Mouse (Mus musculus): ENCODE results near the gene Khsrp.
"Not testable (repeated sequence)": the region's sequence is repeated elsewhere in the genome, so short reads cannot be mapped to it uniquely, and the experiment has no call there.

Khsrp gene

DNA sequence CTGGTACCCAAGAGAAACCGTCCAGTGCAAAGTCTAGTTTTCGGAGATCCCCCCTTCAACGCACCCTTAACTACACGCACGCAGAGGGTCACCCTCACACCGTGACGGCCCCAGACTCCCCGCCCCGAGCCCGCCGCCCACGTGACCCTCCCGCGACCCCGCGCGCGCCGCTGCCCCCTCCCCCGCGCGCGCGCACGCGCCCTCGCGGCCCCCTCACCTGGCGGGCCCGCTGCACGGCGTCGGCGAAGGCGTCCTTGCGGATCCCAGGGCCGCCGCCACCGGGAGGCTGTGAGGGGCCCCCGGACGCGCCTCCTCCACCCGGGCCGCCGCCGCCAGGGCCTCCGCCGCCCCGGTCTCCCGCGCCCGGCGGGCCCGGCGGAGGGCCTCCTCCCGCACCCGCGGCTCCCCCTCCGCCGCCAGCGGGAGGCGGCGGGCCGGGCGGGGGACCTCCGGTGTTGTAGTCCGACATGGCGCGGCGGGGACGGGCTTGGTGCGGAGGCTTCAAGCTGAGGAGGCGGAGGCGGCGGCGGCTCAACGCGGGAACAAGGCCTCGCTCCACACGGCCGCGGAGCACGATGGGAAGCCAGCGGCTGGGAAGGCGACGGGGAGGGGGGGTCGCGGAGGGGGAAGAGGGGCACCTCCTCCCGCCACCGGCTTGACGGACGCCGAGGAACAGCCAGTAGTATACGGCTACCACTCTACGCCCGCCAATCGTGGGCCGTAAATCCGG is at the start of gene Khsrp:
TSS of gene Khsrp (minus strand) at position 592 of the 730 bp plus-strand sequence.
- DNase-seq = peak; percentile 76

DNA sequence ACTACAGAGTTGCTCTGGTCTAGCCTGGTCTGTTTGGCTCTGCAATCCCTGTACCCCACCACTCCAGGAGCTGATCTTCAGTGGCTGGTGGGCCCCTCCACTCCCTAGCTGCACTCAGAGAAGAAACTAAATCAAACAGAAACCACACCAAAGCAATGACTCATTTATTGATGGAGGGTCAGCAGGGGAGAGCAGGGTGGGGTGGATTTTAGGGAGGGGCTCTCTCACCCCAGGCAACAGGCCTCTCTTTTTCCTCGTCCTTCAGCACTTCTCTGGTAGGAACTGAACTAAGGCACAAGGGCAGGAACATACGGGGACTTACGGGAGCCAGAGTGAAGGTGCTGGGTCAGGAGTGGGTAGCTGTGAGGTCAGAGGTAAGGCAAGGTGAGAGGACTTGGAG is 48.6 kb upstream of the Khsrp start:
- DNase-seq = no peak

DNA sequence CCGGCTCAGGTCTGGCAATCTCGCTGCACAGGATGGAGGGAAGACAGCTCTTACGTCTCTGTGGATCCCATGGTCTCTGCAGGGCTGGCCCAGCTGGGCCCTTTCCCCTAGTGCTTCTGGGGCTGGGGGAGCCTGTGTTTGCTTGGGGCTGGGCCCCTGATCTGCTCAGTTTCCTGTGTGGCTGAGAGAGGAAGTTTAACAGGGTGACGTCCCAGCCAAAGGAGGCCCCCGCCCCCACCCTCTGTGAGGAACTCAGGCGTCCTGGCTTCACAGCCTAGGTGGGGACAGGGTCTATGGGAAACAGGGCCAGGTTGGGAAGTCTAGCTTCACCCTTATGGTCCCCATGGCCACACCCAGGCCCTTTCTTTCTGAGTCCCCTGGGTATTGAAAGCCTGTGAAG is 47.0 kb upstream of the Khsrp start, which contains the start of gene Dennd1c:
TSS of gene Dennd1c (minus strand) at position 179 of the 400 bp plus-strand sequence.
- DNase-seq = no peak

DNA sequence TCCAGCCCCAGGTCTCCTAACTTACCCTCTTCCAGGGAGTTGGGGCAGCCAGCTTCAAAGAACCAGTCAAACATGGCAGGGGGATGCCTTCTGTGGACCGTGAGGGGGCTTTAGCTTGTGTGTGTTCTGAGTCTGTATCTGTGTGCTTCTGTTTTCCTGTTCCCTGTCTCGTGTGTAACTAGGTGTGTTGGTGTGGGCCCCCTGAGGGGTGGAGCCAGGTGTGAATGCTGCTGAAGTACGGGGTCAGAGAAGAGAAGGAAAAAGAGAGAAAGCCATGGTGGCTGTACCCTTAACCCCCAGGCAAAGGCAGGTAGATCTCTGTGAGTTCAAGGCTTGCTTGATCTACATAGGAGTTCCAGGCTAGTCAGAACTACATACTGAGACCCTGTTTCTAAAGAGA is 45.6 kb upstream of the Khsrp start:
- no peak for DNase-seq

DNA sequence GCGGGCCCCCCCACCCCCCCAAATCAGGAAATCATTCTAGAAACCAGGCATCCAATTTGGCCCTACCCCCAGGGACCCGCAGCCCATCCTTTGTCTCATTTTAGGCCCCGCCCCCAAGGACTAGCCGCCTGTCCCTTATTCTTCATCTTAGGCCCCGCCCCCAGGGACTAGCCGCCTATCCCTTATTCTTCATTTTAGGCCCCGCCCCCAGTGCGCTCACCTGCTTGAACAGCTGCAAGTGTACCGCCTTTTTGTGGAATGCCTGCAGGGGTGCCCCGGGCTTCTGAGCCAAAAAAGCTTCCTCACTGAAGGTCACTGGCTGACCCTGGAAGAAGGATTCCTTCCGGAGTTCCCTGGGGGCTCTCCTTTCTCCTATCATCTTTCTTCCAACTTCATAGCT is 39.4 kb upstream of the Khsrp start:
- peak; percentile 84 for DNase-seq

DNA sequence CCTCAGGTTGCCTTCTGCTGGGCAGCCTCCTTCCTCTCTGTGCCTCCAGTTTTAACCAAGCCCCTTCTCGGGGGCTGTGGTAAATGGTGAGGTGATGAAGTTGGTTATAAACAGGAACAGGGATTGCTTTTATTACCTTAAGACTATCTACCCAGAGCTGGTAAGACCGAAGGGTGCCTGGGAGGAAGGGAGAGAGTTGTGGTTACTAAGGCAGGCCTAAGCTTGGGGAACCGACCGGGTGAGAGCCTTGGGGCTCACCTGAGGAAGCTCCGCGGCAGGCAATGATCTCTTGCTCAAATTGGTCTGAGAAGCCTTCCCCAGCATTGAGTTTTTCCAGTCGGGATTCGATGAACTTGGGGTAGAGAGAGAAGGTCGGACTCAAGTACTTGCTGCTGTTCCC is 39.0 kb upstream of the Khsrp start:
- no peak for DNase-seq

DNA sequence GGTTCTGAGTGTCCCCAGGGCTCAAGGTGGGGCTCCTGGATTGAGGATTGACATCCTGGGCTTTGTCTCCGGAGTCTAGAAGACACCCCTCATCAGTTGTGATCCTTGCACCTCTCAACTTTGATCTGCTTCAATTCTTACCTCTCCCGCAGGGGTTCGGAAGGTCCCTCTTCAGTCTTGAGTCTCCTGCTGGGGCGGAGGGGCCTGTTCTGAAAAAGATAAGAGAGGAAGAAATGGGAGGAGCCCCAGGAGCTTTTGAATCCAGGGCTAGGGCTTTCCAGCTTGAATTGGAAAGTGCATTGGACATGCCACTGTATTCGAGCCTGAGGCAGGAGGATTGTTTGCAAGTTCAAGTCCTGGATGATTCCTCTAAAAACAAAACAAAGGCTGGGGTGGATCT is 35.6 kb upstream of the Khsrp start:
- DNase-seq = no peak

DNA sequence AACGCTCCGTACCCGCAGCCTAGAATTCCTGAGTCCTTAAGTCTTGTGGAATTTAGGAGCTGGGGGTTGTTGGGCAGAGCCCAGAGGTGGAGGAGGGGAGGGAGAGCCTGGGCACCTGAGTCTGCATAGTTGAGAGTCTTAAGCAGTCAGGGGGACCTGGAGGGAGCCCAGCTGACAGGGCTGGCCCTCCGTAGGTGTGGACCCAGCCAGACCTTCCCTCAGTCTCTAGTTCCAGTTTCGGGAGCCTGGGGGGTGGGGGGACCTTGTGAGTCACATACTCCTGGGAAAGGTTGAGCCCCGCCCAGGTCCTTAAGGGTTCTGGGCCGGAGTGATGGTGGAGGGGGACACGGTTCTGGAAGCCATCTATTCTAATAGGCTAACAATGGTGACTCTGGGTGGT is 31.7 kb upstream of the Khsrp start:
- no peak for DNase-seq

DNA sequence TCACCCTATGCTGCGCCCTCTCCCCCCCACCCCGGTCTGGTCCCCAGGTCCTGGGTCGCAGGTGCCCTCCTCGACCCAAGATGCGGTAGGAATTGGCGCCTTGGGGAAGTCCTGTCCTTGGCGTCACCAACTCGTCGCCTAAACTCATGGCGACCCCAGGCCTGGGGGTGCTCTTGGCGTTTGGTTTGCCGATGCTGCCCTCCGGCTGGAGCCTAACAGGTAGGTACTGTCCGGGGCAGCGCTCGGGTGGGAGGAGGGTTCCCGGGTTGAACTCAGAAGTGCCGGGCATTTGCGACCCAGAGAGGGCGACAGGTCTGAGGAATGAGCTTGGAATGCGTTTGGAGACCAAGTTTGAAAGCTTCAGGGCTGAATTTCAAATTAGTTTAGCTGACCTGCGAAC is 31.2 kb upstream of the Khsrp start:
- no peak for DNase-seq

DNA sequence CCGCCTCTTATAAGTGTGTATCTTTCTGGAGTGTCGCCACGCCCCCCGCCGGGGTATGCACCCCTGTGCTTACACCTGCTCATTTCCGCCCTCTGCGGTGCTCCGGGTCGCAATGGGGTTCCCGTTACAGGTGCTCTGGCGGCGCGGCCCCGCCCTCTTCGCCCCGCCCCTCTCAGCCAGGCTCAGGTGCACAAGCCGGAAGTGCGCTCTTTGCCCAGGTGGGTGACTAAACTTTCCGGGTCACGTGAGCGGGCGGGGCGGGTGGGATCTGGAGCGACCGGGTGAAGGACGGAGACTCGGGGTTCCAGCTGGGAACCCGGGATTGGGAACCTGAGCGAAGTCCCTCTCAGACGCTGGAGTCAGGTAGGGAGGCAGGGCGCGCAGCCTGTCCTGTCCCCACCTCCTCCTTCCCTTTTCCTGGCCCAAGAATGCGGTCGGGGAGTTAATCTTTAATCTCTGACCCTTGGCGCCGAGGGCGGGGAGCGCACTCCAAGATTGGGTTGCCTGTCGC is 30.7 kb upstream of the Khsrp start:
- no peak for DNase-seq

DNA sequence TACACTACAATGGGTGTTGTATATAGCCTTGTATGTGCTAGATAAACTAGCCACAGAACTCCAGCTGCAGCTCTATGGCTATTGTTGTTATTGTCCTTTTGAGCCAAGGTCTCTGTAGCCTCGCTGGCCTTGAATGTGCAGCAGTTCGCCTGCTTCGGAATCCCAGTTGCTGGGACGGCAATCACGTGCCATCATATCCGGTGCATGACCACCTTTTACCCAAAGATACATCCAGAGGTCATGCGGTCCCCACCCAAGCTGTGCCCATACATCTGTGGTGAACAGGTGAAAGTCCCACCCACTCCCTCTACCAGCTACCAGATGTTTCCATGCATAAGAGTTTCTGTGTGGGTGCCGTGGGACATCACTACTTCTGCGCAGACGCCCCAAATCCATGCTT is 29.7 kb upstream of the Khsrp start:
- DNase-seq = no peak

DNA sequence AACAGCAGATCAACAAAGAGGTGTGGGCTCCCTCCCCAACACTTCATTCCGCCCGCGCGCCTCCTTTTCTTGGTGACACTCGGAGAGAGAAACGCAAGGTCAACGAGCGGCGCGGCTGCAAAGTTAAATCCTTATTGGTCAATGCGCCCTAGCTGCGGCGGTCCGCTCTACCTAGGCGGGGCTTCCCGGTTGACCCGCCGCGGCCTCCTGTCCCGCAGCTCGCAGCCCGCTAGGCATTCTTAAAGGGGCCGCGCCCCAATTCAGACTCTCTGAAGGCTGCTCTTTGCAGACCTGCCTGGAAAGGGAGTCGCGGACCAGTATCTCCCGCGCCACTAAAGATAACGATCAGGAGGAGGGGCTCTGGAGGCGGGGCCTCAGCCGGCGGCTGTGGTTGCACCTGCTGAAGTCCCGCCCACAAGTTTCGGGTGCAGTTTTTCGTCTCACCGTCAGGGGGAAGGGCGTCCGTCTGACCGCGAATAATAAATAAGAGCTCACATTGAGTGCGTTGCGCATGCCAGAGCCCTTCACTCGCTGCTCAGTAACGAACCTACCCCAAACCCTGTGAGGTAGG is 29.0 kb upstream of the Khsrp start:
- DNase-seq = peak; percentile 98

DNA sequence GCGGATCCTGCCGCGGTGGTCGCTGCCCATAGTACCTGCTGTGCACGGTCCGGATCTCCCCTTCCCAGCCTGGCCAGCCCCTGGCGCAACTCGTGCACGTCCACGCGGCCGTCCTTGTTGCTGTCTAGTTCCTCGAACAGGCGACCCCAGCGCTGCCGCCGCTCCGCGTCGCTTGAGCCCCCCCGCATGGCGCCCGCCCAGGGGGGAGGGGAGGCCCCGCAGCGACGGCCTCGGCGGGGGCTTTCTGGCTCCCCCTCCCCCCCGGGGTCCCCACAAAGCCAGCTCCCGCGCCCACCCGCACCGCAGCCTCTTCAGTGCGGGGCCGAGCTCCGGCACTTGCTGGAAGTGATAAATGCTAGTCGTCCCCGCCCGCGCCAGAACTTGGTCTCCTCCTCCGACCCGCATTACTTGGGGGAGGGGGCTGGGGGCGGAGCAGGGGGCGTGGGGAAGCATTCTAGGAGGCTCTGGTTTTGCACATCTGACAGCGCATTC is 28.2 kb upstream of the Khsrp start, which contains the start of gene Slc25a23:
TSS of gene Slc25a23 (minus strand) at position 378 of the 492 bp plus-strand sequence.
- DNase-seq = peak; percentile 91

DNA sequence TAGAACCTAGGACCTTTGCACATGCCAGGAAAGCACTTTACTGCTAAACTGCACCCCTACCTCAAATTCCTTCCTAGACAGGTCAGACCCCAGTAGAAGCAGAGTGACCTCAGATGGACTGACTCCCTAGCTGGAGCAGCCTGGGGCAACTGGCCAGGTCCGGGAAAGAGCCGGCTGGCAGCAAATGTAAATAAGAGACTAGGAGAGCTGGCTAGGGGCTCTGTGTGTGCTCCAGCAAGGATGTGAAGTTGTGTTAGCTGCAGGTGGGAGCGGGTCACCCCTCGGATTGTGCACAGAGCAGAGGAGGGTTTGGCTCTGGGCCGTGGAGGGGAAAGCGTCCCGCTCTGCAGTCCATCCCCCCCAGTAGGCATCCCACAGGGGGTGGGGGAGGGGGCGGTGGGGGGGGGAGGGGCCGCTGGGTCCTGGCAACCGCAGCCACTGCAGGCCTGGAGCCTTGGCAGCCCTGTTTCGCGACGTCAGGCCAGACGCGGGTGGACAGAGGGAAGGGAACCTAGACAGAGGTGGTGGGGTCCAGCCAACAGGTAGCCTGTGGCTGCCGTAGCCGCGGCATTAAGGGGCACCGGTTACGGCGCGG is 27.7 kb upstream of the Khsrp start, which contains the start of gene Crb3:
TSS of gene Crb3 (plus strand) at position 215 of the 595 bp plus-strand sequence.
- DNase-seq = no peak

DNA sequence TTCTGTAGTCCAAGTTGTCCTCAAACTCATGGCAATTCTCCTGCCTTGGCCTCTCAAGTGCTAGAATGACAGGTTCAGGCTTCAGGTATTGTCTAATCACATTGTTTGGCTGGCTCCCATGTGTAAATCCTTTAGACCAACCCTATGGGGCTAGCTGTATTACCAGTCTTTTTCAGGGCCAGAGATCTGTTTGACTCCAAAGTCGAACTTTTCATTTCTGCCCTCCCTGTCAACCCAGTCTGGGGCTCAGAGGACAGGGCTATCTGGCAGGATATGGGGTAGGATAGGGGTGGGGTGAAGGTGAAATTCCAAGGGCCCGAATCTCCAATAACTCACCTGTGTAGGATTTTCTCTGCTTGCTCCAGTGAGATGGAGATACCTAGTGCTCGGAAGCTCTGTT is 24.9 kb upstream of the Khsrp start:
- no peak for DNase-seq

DNA sequence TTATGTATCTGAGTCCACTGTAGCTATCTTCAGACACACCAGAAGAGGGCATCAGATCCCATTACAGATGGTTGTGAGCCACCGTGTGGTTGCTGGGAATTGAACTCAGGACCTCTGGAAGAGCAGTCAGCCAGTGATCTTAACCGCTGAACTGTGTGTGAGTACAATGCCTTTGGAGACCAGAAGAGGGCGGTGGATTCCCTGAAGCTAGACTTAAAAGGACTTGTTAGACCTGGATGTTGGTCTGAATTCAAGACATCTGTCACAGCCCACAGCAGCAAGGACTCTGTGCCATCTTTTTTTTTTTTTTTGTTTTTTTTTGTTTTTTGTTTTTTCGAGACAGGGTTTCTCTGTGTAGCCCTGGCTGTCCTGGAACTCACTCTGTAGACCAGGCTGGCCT is 20.4 kb upstream of the Khsrp start:
- not testable (repeated sequence) for DNase-seq

DNA sequence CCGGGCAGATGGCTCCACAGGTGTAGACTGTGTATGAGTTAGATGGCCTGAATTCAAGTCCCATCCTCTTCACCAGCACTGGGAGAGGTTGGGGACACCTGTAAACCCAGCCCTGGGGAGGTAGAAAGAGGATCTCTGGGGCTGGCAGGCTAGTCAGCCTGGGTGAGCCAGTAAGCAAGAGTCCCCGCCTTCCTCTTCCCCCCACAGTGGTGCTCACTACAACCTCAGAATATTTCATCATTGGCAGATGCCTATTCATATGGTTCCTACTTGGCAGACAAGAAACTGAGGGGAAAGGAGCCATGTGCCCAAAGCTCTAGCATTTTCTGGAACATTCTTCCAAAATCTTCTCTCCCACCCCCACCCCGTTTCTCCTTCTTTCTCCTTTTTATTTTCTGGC is 17.5 kb upstream of the Khsrp start:
- DNase-seq = no peak

DNA sequence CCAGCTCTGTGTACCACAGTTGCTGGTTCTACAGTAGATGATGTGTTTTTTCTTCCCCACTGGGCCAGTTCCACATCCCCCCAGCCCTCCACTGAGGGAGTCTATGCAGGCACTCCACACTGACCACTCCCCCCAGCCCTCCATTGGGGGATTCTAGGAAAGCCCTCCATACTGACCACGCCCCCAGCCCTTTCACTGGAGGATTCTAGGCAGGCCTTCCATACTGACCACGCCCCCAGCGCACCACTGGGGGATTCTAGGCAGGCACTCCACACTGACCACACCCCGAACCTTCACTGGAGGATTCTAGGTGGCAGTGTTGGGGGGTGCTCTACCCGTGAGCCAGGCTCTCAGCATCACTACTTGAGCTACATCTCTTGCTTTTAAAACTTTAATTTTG is 16.1 kb upstream of the Khsrp start:
- peak; percentile 49 for DNase-seq

DNA sequence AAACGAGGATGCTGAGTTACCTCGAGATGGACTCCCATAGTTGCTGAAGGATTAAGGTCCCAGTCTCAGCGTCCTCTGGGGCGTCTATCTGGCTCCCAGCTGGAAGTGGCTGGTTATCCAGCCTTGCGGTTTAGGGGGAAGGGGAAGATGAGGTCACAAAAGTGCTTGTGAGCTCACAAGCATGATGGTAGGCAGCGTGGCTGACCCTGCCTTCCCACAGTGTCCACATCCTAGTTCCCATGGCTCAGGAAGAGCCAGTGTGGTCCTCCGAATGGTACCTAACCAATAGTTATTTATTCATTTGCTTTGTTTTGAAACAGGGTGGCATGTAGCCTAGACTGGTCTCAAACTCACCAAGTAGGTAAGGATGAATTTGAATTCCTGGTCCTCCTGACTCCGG is 10.2 kb upstream of the Khsrp start, which contains the start of gene Slc25a41:
TSS of gene Slc25a41 (minus strand) at position 101 of the 400 bp plus-strand sequence.
- DNase-seq = no peak

DNA sequence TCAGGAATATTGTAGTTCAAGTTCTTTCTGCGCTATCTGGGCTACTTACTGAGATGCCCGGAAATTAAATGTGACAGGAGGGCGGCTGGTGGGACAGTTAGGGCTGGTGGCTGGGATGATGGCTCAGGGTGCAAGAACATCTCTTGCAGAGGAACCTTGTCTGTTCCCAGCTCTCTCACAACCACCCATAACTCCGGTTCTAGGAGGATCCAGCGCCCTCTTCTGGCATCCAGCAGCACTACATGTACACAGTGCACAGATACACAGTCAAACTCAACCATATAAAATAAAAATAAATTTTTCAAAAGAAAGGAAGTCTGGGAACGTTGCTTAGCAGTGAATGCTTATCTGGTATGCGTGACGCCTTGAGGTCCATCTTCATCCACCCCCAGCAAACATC is 7.7 kb upstream of the Khsrp start:
- no peak for DNase-seq

DNA sequence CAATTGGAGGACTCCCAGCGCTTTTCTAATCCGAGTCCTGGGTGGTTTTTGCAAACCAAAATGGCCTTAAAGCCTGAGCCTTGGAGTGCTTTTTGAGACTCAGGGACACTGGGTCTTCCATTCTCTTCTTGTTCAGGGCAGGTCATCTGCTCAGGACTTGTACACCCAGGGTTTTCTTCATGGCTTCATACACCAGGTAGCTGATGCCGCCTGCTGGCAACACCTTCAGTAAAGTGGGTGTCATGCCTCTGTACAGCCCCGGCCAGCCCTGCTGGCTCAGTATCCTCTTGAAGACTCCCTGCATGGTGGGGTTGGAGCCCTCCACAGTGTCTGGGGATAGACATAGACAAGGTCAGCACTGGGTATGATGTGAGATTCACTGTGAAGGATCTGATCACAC is 1.5 kb upstream of the Khsrp start:
- no peak for DNase-seq

DNA sequence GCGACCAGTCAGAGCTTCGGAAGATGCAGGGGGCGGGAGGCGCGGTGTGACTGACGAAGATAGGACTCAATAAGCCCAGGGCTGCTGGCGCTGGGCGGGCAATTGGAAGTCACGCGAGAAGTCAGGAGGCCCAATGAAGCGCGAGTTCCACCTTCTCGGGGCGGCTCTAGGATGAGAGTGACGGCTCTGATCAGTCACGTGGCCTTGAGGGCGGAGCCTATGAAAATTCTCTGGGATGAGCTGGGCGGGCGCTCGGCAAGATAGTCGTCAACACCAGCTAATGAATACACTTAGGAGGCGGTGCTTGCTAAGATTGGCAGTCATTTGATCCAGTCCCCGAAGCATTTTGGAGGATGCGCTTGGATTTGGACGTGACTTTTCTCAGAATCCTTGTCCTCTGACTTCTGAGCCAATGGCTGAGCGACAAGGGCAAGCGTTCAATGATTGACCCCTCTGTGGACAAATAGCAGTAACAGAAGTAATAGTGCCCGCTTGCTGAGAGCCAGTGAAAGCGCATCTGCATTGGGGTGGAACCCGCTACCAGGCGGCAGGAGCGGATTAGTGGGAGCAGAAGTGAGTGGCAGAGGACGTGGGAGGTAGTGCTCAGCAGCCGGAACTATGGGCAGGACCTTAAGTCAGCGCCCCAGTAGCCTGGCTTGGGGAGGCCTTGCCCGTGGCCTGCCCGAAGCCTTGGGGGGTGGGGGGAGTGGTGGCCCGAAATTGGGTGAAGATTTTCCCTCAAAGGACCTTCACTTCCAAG is 519 bp upstream of the Khsrp start:
- DNase-seq = peak; percentile 100

DNA sequence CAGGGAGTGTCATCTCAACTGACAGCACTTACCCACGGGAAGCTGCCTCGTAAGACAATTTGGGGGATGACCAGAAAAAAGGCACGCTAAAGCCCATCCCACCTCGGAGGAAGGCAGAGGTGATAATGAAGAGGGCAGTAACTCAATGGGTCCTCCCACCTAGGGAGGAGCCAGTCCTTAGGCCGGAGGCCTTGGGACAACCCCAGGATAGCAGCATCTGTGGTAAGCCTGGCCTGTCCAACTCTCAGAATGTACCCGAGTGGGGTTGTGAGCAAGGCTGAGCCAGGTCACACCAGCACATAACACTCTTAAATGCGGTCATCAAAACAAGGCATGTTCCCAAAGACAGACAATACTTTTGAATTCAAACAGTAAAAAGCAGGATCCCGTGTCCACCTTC is 1.6 kb downstream of the Khsrp start:
- peak; percentile 12 for DNase-seq

Data from embryo, embryonic 11 days (tissue).